Mouse (Mus musculus) cerebellum, adult 2 months (tissue): Measurements from ENCODE around the gene Atp5g1. TPM values are rescaled to one million over a fixed set of nuclear protein-coding genes. Genes with fewer than 3 reads are reported as not detected.
A peak's percentile ranks its signal among the peaks of the same experiment; 100 is the strongest.

Source experiments
- DNase-seq, 2 experiments: peaks; one replicate each; pipeline ENCODE4 v3.0.0; 2021
- H3K27ac ChIP-seq: fragments of 200-500 bp; 2 replicates; pipeline ENCODE4 v1.5.1; 2012; ENCODE audit warnings: low read length, control low read depth, inconsistent platforms; ENCODE audit not compliant: insufficient read depth
- H3K27me3 ChIP-seq: fragments of 200-500 bp; 2 replicates; pipeline ENCODE4 v1.6.1; 2012; ENCODE audit warnings: inconsistent platforms, mild to moderate bottlenecking, low read length, moderate library complexity; ENCODE audit not compliant: control insufficient read depth, insufficient read depth
- H3K4me1 ChIP-seq: fragments of 200-500 bp; 2 replicates; pipeline ENCODE4 v1.6.1; 2011; ENCODE audit warnings: low read length; ENCODE audit not compliant: control insufficient read depth, insufficient read depth
- H3K4me3 ChIP-seq: fragments of 200-500 bp; replicated peaks from 2 replicates; pipeline ENCODE3; 2011; ENCODE audit warnings: mild to moderate bottlenecking, low read depth, low read length, control low read depth; ENCODE audit not compliant: insufficient read depth
- CTCF ChIP-seq: fragments of 200-500 bp; IDR thresholded peaks from 2 replicates; pipeline ENCODE4 v1.5.1; 2011; ENCODE audit warnings: low read depth, mild to moderate bottlenecking, control low read depth, low read length, moderate library complexity, borderline replicate concordance; ENCODE audit not compliant: insufficient read depth
- POLR2A ChIP-seq: fragments of 200-500 bp; IDR thresholded peaks from 2 replicates; pipeline ENCODE4 v1.6.1; 2011; ENCODE audit warnings: low read length, control low read depth, borderline replicate concordance; ENCODE audit not compliant: insufficient read depth
- WGBS: fragments of 180-500 bp; shearing (Covaris S2); methylation state at CpG from one replicate; pipeline ENCODE4 v1.1.7; 2018; 5-methylcytosine and 5-hydroxymethylcytosine counted together
- polyA plus RNA-seq: library from polyadenylated mRNA; depleted of rRNA; stranded (reverse); fragments of >200 nt; gene quantifications from 2 replicates; pipeline ENCODE4 v1.2.3, GENCODE M21; 2012

The Atp5g1 gene
- polyA plus RNA-seq, 1 experiment, result 758 TPM

DNA sequence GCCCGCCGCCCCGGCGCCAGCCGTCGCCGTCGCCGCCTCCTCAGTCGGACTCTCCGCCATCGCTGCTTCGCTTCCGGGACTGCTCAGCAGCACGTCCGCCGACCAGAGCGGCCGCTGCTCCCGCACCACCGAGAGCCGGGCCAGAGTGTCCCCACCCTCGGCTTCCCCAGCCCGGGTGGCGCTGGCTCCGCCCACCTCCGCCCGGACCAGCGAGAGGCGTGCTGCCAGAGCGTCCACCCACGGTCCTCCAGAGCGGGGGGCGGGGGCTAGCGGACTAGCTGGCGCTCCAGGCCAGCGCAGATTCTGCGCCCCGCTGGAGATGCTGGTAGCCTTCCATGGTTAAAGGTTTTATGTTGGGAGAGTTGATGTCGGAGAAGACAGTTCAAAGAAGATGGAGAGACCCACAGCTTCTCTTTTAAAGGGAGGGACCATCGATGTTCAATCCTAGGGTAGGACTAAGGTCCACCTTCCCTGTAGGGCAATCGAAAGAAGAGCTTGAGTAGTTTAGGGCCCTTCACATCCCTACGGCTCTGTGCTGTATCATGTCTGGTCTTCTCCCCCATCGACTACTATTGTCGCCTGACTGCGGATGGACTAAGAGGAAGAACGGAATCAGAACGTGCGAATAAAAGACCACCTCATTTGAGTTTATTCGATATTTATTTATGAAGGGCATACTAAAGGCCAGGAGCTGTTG lies 10.1 kb downstream of the Atp5g1 start, which contains the start of gene Ube2z:
Gene Ube2z, minus strand, starts transcription at position 174 of the 697 bp plus-strand sequence.
- Histone ChIP-seq H3K4me3 (peak within 1 kb of the TSS; percentile 98), H3K27me3 (no peaks in the 10 kb centered on the region), H3K27ac (peak within 1 kb of the TSS; percentile 97), H3K4me1 (no peaks in the 10 kb centered on the region; the same call in 1 of the 2 replicates)
- TF ChIP-seq CTCF (no peak; the same call in 1 of the 2 replicates), POLR2A (peak; percentile 89)
- DNase-seq, result peak; percentile 98 to 99
- 2% methylated on average over 47 of the region's 50 CpGs for WGBS

DNA sequence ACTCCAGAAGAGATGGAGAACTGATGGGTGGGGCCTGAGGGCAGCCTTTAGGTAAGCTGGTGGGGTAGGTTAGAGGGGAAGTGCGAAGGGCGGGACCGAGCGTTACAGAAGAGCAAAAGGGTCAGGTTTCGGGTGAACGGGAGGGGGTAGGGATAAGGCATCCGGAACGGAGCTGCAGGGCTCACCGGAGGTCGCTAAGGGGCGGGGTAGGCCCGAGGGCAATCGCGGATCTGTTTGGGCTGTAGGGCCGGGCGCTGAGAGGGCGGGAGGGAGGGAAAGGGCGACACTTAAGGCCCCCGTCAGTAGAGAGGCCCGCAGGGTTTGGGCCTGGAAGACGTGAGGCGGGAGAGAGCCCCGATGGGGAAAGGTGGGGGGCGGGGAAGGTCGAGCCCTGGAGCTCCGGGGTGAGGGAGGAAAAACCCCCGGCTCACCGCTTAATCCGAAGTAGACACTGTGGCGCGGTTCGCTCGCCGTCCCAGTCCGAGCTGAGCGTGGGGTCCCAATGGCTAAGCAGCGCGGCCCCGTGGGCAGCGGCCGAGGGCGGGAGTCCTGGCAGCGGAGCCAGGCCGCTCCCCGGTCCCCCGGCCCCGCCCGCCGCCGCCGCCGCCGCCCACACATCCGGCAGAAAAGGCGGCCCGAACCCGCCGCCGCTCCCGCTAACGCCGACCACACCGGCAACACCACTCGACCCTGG lies 10.8 kb downstream of the Atp5g1 start:
- Histone ChIP-seq H3K4me3 (peak overlapping the region; percentile 98), H3K4me1 (no peaks in the 10 kb centered on the region; the same call in 1 of the 2 replicates), H3K27me3 (no peaks in the 10 kb centered on the region), H3K27ac (peak overlapping the region; percentile 76; the same call in 1 of the 2 replicates)
- WGBS, result under 1% methylated on average over 62 of the region's 64 CpGs
- DNase-seq, result no peak
- TF ChIP-seq CTCF (no peak), POLR2A (no peak)

DNA sequence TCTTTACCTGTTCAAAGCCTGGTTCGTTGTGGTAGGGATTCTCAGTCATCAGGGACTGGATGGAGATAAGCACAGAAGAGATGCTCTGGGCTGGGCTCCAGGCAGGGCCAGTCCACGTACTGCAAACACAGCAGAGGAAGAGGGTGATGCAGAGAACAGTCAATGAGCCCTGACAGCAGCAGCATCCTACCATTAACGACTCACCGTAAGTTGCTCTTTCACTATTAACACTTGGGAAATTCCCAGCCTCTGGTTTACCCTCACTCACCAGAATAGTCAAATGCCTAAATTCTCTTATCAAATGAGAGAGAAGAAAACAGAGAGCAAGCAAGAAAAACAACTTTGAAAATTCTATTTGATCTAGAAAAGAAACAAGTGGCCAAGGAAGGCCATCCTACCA lies 17.2 kb downstream of the Atp5g1 start:
- no peak for TF ChIP-seq POLR2A
- TF ChIP-seq CTCF, result no peak
- Histone ChIP-seq H3K27ac (no peak overlapping the region), H3K4me3 (no peak overlapping the region), H3K4me1 (no peaks in the 10 kb centered on the region; the same call in 1 of the 2 replicates), H3K27me3 (no peaks in the 10 kb centered on the region)
- DNase-seq, result no peak
- 81% methylated on average over 4 of the region's 4 CpGs for WGBS

DNA sequence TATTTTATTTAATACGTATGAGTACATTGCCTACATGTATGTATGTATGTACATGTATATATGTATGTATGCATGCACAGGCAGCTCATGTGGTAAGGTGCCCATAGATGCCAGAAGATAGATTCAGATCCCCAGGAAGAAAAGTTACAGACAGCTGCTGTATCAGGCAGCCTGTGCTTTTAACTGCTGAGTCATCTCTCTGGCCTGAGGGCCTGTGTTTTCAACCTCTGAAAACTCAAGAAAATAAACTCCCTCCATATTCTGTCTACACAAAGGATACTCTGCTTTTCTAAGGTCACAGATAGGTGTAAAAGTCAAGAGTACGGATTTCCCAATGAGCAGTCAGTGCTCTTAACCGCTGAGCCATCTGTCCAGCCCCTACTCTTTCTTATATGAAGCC lies 24.6 kb downstream of the Atp5g1 start:
- WGBS, result 93% methylated on average over 3 of the region's 3 CpGs
- no peak overlapping the region for H3K4me3 ChIP-seq
- TF ChIP-seq CTCF (no peak), POLR2A (no peak)
- H3K4me1 ChIP-seq, result no peaks in the 10 kb centered on the region
- H3K27me3 ChIP-seq, result no peaks in the 10 kb centered on the region
- H3K27ac ChIP-seq, result no peak overlapping the region
- no peak for DNase-seq

DNA sequence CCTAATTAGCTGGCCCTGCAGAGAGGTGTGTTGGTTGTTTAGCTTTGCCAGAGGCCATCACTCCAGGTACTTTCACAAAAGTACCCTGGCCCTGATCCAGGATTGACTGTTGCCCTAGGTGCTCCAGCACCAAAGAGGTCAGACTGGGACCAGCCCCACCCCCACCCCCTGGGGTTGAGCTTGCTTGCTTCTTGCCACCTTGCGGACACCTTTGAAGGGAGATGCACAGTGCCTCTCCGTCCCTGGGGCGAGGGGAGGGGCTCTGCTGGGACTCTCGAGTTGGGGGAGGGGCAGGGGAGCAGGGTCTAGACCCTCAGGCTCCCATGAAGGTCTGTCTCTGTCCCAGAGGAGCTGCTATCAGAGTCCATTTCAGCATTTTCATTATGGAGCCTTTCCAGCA lies 25.5 kb downstream of the Atp5g1 start:
- H3K27me3 ChIP-seq, result no peaks in the 10 kb centered on the region
- no peak for DNase-seq
- no peak overlapping the region for H3K4me3 ChIP-seq
- no peaks in the 10 kb centered on the region for H3K4me1 ChIP-seq
- TF ChIP-seq POLR2A (no peak), CTCF (no peak)
- 82% methylated on average over 4 of the region's 4 CpGs for WGBS
- no peak overlapping the region for H3K27ac ChIP-seq

DNA sequence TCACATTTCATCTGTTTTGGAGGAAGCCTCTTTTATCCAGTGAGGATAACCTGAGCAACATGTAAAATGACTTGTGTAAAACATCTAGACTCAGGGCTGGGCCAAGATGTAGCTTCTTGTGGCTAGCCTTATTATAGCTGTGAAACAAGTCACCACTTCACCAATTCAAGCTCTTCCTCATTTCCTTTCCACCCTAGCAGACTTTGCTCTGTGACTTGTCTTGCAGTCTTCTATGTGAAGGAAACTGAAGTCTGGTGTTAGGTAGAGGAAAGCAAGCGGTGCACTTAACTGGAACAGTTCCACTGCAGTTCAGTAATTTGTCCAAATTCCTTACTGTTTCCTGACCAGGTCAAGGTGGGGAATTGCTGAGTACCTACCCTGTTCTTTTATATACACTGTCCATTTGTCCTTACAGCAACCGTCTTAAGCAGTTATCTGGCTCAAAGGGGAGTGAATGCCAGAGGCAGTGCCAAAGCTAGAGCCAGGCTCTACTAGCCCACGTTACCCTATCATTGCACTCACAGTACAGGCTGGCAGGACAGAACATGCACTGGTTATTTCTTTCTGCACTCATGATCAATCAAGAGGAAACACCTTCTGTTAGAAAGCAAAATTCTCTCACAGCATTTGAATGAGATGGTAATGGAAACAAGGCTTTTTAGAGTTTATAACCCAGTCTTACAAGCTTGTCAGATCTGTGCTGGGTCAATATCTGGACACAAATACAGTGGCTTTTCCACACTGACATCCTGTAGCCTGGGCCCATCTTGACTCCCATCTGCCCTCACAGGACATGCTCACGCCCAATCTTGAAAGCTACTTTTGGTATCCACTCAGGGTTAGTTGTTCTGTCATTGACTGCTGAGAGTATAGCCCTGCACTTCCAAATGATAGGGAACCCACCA lies 27.7 kb downstream of the Atp5g1 start:
- H3K27me3 ChIP-seq, result no peaks in the 10 kb centered on the region
- no peak overlapping the region for H3K27ac ChIP-seq
- TF ChIP-seq CTCF, result no peak
- TF ChIP-seq POLR2A, result no peak
- H3K4me1 ChIP-seq, result no peaks in the 10 kb centered on the region
- 69% methylated on average over 4 of the region's 4 CpGs for WGBS
- no peak overlapping the region for H3K4me3 ChIP-seq
- DNase-seq, result no peak

DNA sequence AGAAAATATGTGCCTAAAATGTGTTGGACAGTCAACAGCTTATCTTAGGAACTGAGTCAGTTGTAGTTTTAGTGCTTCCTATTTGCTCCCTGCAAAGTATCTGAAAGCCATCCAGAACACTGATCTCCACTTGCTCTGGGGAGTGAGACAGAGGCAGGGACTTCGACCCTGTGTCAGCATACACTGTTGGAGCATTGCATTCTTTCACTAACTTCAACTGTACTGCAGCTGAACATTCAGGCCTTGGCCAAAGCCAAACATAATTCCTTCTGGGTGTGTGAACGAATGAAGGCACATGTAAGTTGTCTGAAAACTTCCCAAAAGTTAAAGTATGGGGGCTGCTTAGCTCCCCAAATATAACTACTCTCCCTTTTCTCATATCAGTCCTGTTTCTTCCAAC lies 28.7 kb downstream of the Atp5g1 start:
- WGBS, result 77% methylated on average over 2 of the region's 2 CpGs
- no peak for DNase-seq
- H3K4me1 ChIP-seq, result no peaks in the 10 kb centered on the region
- TF ChIP-seq POLR2A (no peak), CTCF (no peak)
- no peak overlapping the region for H3K4me3 ChIP-seq
- no peak overlapping the region for H3K27ac ChIP-seq
- no peaks in the 10 kb centered on the region for H3K27me3 ChIP-seq

DNA sequence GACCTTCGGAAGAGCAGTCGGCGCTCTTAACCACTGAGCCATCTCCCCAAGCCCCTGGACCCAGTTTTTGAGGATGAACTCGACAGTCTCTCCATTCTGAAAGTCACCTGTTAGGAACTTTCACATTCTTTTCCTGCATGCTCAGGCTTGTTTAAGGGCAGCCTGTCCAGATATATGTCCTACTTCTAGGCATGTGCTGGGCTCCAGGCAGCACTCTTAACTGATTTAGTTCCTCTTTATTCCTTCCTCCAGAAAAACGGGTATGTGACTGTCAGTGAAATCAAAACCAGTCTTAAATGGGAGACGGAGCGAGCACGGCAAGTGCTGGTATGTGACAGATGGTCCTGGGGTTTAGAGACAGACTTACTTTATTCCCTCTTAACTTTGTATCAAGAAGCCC lies 29.4 kb downstream of the Atp5g1 start:
- WGBS, result 66% methylated on average over 8 of the region's 8 CpGs
- no peaks in the 10 kb centered on the region for H3K4me1 ChIP-seq
- H3K27ac ChIP-seq, result no peak overlapping the region
- H3K27me3 ChIP-seq, result no peaks in the 10 kb centered on the region
- DNase-seq, result no peak
- TF ChIP-seq CTCF (no peak), POLR2A (no peak)
- no peak overlapping the region for H3K4me3 ChIP-seq
